Mouse (Mus musculus): ENCODE data around the gene Lgsn.

DNA sequence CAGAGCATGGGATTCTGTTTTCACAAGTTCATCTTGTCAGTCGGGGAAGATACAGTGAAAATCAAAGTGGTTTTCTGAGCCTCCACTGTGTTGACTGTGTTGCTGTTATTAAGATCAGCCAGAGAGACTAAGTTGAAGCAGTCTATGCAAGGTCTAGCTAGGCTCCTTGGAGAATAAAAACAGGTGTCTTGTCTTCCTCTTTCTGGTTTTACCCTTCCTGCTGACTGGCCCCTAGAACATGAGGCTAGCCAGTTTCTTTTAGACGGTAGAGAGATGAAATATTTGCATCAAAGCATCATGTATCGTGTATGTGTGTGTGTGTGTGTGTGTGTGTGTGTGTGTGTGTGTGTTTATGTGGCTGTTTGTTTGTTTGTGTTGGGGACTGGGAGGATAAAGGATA is 29.6 kb downstream of the Lgsn start:
- TF ChIP-seq CTCF (IDR thresholded peaks at IDR 0.05; ENCODE audit: insufficient read depth, low read depth, low read length): no peak
- TF ChIP-seq POLR2A (IDR thresholded peaks at IDR 0.05; ENCODE audit: insufficient read depth, low read depth, low read length): no peak

Measured in olfactory bulb, adult 2 months (tissue).